Mouse (Mus musculus) lung, embryonic 15.5 days (tissue): ENCODE results near the gene Baz2b. TPM values are rescaled to one million over a fixed set of nuclear protein-coding genes. Genes with fewer than 3 reads are reported as not detected.

Source experiments
- ATAC-seq: fragments of 200-750 bp; cut with Nextera tagmentation; 2 replicates; pipeline ENCODE4 v1.8.0; 2017; ENCODE audit warnings: moderate number of reproducible peaks, borderline replicate concordance; ENCODE audit not compliant: low FRiP score, low TSS enrichment; ENCODE audit errors: extremely low read depth
- H3K27ac ChIP-seq: fragments of 300-500 bp; sonication (generic); 2 replicates; pipeline ENCODE4 v1.5.1; 2015; ENCODE audit warnings: moderate library complexity, mild to moderate bottlenecking, inconsistent platforms
- H3K27me3 ChIP-seq: fragments of 300-500 bp; sonication (generic); 2 replicates; pipeline ENCODE4 v1.6.1; 2015; ENCODE audit warnings: inconsistent platforms
- H3K36me3 ChIP-seq: fragments of 300-500 bp; sonication (generic); 2 replicates; pipeline ENCODE4 v1.6.1; 2015; ENCODE audit warnings: inconsistent platforms
- H3K4me1 ChIP-seq: fragments of 300-500 bp; sonication (generic); 2 replicates; pipeline ENCODE4 v1.6.1; 2015; ENCODE audit warnings: inconsistent platforms
- H3K4me2 ChIP-seq: fragments of 300-500 bp; sonication (generic); 2 replicates; pipeline ENCODE4 v1.6.1; 2015; ENCODE audit warnings: inconsistent platforms, mild to moderate bottlenecking, moderate library complexity
- H3K4me3 ChIP-seq: fragments of 300-500 bp; sonication (generic); 2 replicates; pipeline ENCODE4 v1.5.1; 2015; ENCODE audit warnings: mild to moderate bottlenecking, inconsistent platforms
- H3K9ac ChIP-seq: fragments of 300-500 bp; sonication (generic); 2 replicates; pipeline ENCODE4 v1.6.1; 2015; ENCODE audit warnings: inconsistent platforms
- H3K9me3 ChIP-seq: fragments of 300-500 bp; sonication (generic); 2 replicates; pipeline ENCODE4 v1.6.1; 2016; ENCODE audit warnings: inconsistent platforms
- WGBS: fragments of 180-500 bp; shearing (Covaris S2); methylation state at CpG from one replicate; pipeline ENCODE4 v1.1.7; 2015; 5-methylcytosine and 5-hydroxymethylcytosine counted together
- polyA plus RNA-seq: library from polyadenylated mRNA; unstranded; fragments of >200 nt; fragmentation: Nextera tagmentation; extraction: Ambion mirVana; gene quantifications from 2 replicates; pipeline ENCODE4 v1.2.1, GENCODE M21; 2015

Baz2b gene
- polyA plus RNA-seq, 1 experiment from 2014 or later: 56.9 TPM

GRCm38 (mm10) chr2:60196841-60197240 is 12.8 kb downstream of the Baz2b start:
- no peak for ATAC-seq
- no peak overlapping the region for H3K27ac ChIP-seq
- no peaks in the 10 kb centered on the region for H3K9me3 ChIP-seq
- WGBS: 64% methylated on average over 1 of the region's 1 CpGs
- H3K4me1 ChIP-seq: no peaks in the 10 kb centered on the region
- no peak overlapping the region for H3K4me2 ChIP-seq
- H3K4me3 ChIP-seq: no peak overlapping the region
- H3K27me3 ChIP-seq: no peaks in the 10 kb centered on the region
- H3K36me3 ChIP-seq: no peaks in the 10 kb centered on the region
- no peak overlapping the region for H3K9ac ChIP-seq

GRCm38 (mm10) chr2:60181696-60182095 is 27.9 kb downstream of the Baz2b start:
- whole genome bisulfite sequencing: 46% methylated on average over 2 of the region's 2 CpGs
- no peak overlapping the region for H3K27ac ChIP-seq

GRCm38 (mm10) chr2:60177490-60177889 is 32.1 kb downstream of the Baz2b start:
- H3K36me3 ChIP-seq: no peaks in the 10 kb centered on the region
- H3K27me3 ChIP-seq: no peaks in the 10 kb centered on the region
- no peak for ATAC-seq
- no peaks in the 10 kb centered on the region for H3K9me3 ChIP-seq
- H3K4me2 ChIP-seq: no peak overlapping the region
- no peaks in the 10 kb centered on the region for H3K4me1 ChIP-seq
- no peak overlapping the region for H3K4me3 ChIP-seq
- no peak overlapping the region for H3K9ac ChIP-seq
- no peak overlapping the region for H3K27ac ChIP-seq
- WGBS: 82% methylated on average over 3 of the region's 3 CpGs

More at GRCm38 (mm10) chr2:60181696-60182095, 27.9 kb downstream of the Baz2b start:
- no peaks in the 10 kb centered on the region for H3K9me3 ChIP-seq
- no peak overlapping the region for H3K4me3 ChIP-seq
- H3K36me3 ChIP-seq: no peaks in the 10 kb centered on the region
- no peak for ATAC-seq
- H3K27me3 ChIP-seq: no peaks in the 10 kb centered on the region
- no peak overlapping the region for H3K9ac ChIP-seq
- H3K4me1 ChIP-seq: no peaks in the 10 kb centered on the region
- no peak overlapping the region for H3K4me2 ChIP-seq

- no peak overlapping the region for H3K27ac ChIP-seq
- H3K4me3 ChIP-seq: no peak overlapping the region
- H3K9me3 ChIP-seq: no peaks in the 10 kb centered on the region
- WGBS: 77% methylated on average over 5 of the region's 5 CpGs
- no peaks in the 10 kb centered on the region for H3K4me1 ChIP-seq
- no peak for ATAC-seq
- no peak overlapping the region for H3K4me2 ChIP-seq
- no peaks in the 10 kb centered on the region for H3K36me3 ChIP-seq
- no peak overlapping the region for H3K9ac ChIP-seq
- H3K27me3 ChIP-seq: no peaks in the 10 kb centered on the region
These were observed 33.6 kb downstream of the Baz2b start for GRCm38 (mm10) chr2:60176087-60176486.

GRCm38 (mm10) chr2:60175078-60175477 is 34.6 kb downstream of the Baz2b start:
- Histone ChIP-seq H3K36me3 (no peaks in the 10 kb centered on the region), H3K4me2 (no peak overlapping the region), H3K27ac (no peak overlapping the region), H3K9ac (no peak overlapping the region), H3K4me3 (no peak overlapping the region), H3K27me3 (no peaks in the 10 kb centered on the region), H3K9me3 (no peaks in the 10 kb centered on the region), H3K4me1 (no peaks in the 10 kb centered on the region)
- 91% methylated on average over 3 of the region's 4 CpGs for WGBS
- ATAC-seq: no peak

GRCm38 (mm10) chr2:60173595-60173994 is 36.0 kb downstream of the Baz2b start:
- WGBS: 83% methylated on average over 4 of the region's 4 CpGs
- no peak overlapping the region for H3K4me2 ChIP-seq
- no peak overlapping the region for H3K4me3 ChIP-seq
- H3K9me3 ChIP-seq: no peaks in the 10 kb centered on the region
- H3K27ac ChIP-seq: no peak overlapping the region
- H3K36me3 ChIP-seq: no peaks in the 10 kb centered on the region
- ATAC-seq: no peak
- H3K27me3 ChIP-seq: no peaks in the 10 kb centered on the region
- no peak overlapping the region for H3K9ac ChIP-seq
- no peaks in the 10 kb centered on the region for H3K4me1 ChIP-seq

- 59% methylated on average over 3 of the region's 3 CpGs for WGBS
- no peak overlapping the region for H3K9ac ChIP-seq
- ATAC-seq: no peak
- H3K27ac ChIP-seq: no peak overlapping the region
- H3K4me2 ChIP-seq: no peak overlapping the region
- no peaks in the 10 kb centered on the region for H3K4me1 ChIP-seq
- H3K36me3 ChIP-seq: no peaks in the 10 kb centered on the region
- H3K4me3 ChIP-seq: no peak overlapping the region
- H3K27me3 ChIP-seq: no peaks in the 10 kb centered on the region
- H3K9me3 ChIP-seq: no peaks in the 10 kb centered on the region
These were observed 36.4 kb downstream of the Baz2b start for GRCm38 (mm10) chr2:60173190-60173589.

GRCm38 (mm10) chr2:60172531-60172914 is 37.1 kb downstream of the Baz2b start:
- Histone ChIP-seq H3K27me3 (no peaks in the 10 kb centered on the region), H3K27ac (no peak overlapping the region), H3K9ac (no peak overlapping the region), H3K9me3 (no peaks in the 10 kb centered on the region), H3K36me3 (no peaks in the 10 kb centered on the region), H3K4me2 (no peak overlapping the region), H3K4me1 (no peaks in the 10 kb centered on the region), H3K4me3 (no peak overlapping the region)
- no peak for ATAC-seq
- 65% methylated on average over 2 of the region's 2 CpGs for WGBS

GRCm38 (mm10) chr2:60171786-60172530 is 37.7 kb downstream of the Baz2b start:
- ATAC-seq: no peak

GRCm38 (mm10) chr2:60166878-60167277 is 42.8 kb downstream of the Baz2b start:
- no peak overlapping the region for H3K4me3 ChIP-seq

More at GRCm38 (mm10) chr2:60171786-60172530, 37.7 kb downstream of the Baz2b start:
- no peaks in the 10 kb centered on the region for H3K4me1 ChIP-seq
- no peaks in the 10 kb centered on the region for H3K36me3 ChIP-seq
- 50% methylated on average over 7 of the region's 7 CpGs for WGBS
- no peak overlapping the region for H3K4me3 ChIP-seq
- H3K9me3 ChIP-seq: no peaks in the 10 kb centered on the region
- H3K9ac ChIP-seq: no peak overlapping the region
- no peak overlapping the region for H3K27ac ChIP-seq
- H3K4me2 ChIP-seq: no peak overlapping the region
- H3K27me3 ChIP-seq: no peaks in the 10 kb centered on the region

GRCm38 (mm10) chr2:60165679-60166078 is 44.0 kb downstream of the Baz2b start:
- Histone ChIP-seq H3K27ac (no peak overlapping the region), H3K4me2 (no peak overlapping the region), H3K4me3 (no peak overlapping the region), H3K36me3 (no peaks in the 10 kb centered on the region), H3K9ac (no peak overlapping the region), H3K27me3 (no peaks in the 10 kb centered on the region), H3K9me3 (no peaks in the 10 kb centered on the region), H3K4me1 (no peaks in the 10 kb centered on the region)
- 83% methylated on average over 11 of the region's 11 CpGs for WGBS
- ATAC-seq: no peak

More at GRCm38 (mm10) chr2:60166878-60167277, 42.8 kb downstream of the Baz2b start:
- Histone ChIP-seq H3K36me3 (no peaks in the 10 kb centered on the region), H3K4me1 (no peaks in the 10 kb centered on the region), H3K27ac (no peak overlapping the region), H3K4me2 (no peak overlapping the region), H3K9me3 (no peaks in the 10 kb centered on the region), H3K9ac (no peak overlapping the region), H3K27me3 (no peaks in the 10 kb centered on the region)
- 87% methylated on average over 4 of the region's 4 CpGs for WGBS
- no peak for ATAC-seq

- Histone ChIP-seq H3K27ac (no peak overlapping the region), H3K4me3 (no peak overlapping the region)
- 73% methylated on average over 2 of the region's 2 CpGs for WGBS
These were observed 45.9 kb downstream of the Baz2b start for GRCm38 (mm10) chr2:60163744-60164143.

More at GRCm38 (mm10) chr2:60163744-60164143, 45.9 kb downstream of the Baz2b start:
- Histone ChIP-seq H3K36me3 (no peaks in the 10 kb centered on the region), H3K4me1 (no peaks in the 10 kb centered on the region), H3K4me2 (no peak overlapping the region), H3K9ac (no peak overlapping the region), H3K9me3 (no peaks in the 10 kb centered on the region), H3K27me3 (no peaks in the 10 kb centered on the region)
- no peak for ATAC-seq
